Mouse (Mus musculus): ENCODE measurements around the gene Ntng1. TPM values are rescaled to one million over a fixed set of nuclear protein-coding genes. Genes with fewer than 3 reads are reported as not detected.

Ntng1 gene
- polyA plus RNA-seq, 1 experiment from 2014 or later: 2.7 TPM

DNA sequence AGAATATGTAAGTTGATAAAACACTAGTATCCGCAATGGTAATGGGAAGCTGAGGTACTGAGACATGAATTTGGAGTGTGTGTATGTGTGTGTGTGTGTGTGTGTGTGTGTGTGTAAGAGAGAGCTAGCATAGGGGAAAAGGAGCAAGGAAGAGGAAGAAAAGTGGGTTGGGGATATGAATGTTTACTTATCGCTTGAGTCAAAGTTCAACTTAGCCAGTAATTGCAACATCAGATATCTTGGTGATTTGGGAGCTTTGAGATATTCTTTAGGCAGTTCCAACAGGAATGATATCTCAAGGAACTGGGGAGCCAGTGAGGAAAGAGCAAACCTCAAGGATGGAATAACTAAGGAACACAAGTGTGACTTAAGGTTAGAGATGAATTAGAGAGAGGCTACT is 97.1 kb downstream of the Ntng1 start:
- no peak for DNase-seq (ENCODE audit: low spot score)
- H3K27ac ChIP-seq (replicated peaks; ENCODE audit: low read depth, low read length): no peak overlapping the region
- no peak for ATAC-seq (replicated peaks; ENCODE audit: insufficient number of reproducible peaks, low FRiP score, low TSS enrichment, low read depth)
- no peaks in the 10 kb centered on the region for H3K9me3 ChIP-seq (replicated peaks; ENCODE audit: control insufficient read depth, low read length)
- H3K27me3 ChIP-seq (ENCODE audit: control insufficient read depth, insufficient read depth, low read length): no peaks in the 10 kb centered on the region
- H3K4me2 ChIP-seq (ENCODE audit: low read depth, low read length): no peak overlapping the region
- H3K4me3 ChIP-seq (ENCODE audit: low read depth, low read length): no peak overlapping the region
- no peak overlapping the region for H3K9ac ChIP-seq (replicated peaks; ENCODE audit: low read length)
- no peaks in the 10 kb centered on the region for H3K36me3 ChIP-seq (replicated peaks; ENCODE audit: control insufficient read depth, insufficient read depth, low read depth, low read length)
- H3K4me1 ChIP-seq (ENCODE audit: control insufficient read depth, insufficient read depth, low read length): no peaks in the 10 kb centered on the region
- WGBS: 95% methylated on average over 2 of the region's 2 CpGs

DNA sequence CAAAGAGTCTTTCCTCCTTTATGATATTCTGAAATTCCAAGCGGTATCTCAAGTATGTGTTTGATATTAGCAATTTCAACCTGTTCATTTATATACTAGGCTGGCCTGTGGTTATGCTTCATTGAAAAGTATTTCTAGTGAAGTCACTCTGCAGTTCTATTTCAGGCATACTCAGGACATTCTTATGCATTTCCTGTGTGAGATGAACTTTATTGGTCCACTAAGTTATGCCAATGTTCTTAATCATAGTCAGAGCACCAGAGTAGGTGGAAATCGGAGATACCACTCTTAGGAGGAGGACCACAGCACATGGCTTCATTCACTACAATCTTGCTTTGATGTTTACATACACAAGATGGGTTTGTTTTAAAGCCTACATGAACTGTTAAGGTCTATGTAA is 99.6 kb downstream of the Ntng1 start:
- H3K4me1 ChIP-seq (ENCODE audit: control insufficient read depth, insufficient read depth, low read length): no peaks in the 10 kb centered on the region
- no peaks in the 10 kb centered on the region for H3K27me3 ChIP-seq (ENCODE audit: control insufficient read depth, insufficient read depth, low read length)
- H3K36me3 ChIP-seq (replicated peaks; ENCODE audit: control insufficient read depth, insufficient read depth, low read depth, low read length): no peaks in the 10 kb centered on the region
- ATAC-seq (replicated peaks; ENCODE audit: insufficient number of reproducible peaks, low FRiP score, low TSS enrichment, low read depth) (no peak), DNase-seq (ENCODE audit: low spot score) (no peak)
- no peak overlapping the region for H3K9ac ChIP-seq (replicated peaks; ENCODE audit: low read length)
- H3K27ac ChIP-seq (replicated peaks; ENCODE audit: low read depth, low read length): no peak overlapping the region
- no peak overlapping the region for H3K4me2 ChIP-seq (ENCODE audit: low read depth, low read length)
- H3K9me3 ChIP-seq (replicated peaks; ENCODE audit: control insufficient read depth, low read length): no peaks in the 10 kb centered on the region
- WGBS: 94% methylated on average over 2 of the region's 2 CpGs
- no peak overlapping the region for H3K4me3 ChIP-seq (ENCODE audit: low read depth, low read length)

DNA sequence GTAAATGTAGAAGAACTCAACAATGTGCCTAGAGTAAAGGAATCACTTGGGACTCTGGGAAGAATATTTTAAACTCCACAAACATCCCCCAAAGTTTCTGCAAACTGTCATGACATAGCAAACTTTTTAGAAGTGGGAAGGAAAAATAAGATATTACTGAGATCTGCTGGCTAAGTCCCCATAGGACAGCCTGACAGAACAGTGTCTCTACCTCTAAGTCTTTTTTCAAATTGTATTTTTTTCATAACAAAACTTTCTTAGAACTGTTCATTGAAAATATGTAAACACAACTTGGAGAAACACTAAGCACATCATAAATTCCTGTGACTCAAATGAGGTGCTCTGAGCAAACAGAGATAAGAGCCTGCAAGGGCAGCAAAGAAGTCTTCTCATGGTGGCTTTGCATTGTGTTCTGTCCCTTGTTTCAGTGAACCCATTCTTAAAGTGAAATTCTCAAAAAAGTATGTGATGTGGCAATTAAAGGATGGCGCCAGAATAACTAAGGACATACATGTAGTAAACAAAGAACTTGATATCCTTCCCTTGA is 100.1 kb downstream of the Ntng1 start:
- Histone ChIP-seq H3K9me3 (replicated peaks; ENCODE audit: control insufficient read depth, low read length) (no peaks in the 10 kb centered on the region), H3K27me3 (ENCODE audit: control insufficient read depth, insufficient read depth, low read length) (no peaks in the 10 kb centered on the region), H3K4me3 (ENCODE audit: low read depth, low read length) (no peak overlapping the region), H3K36me3 (replicated peaks; ENCODE audit: control insufficient read depth, insufficient read depth, low read depth, low read length) (no peaks in the 10 kb centered on the region), H3K27ac (replicated peaks; ENCODE audit: low read depth, low read length) (no peak overlapping the region), H3K4me2 (ENCODE audit: low read depth, low read length) (no peak overlapping the region), H3K9ac (replicated peaks; ENCODE audit: low read length) (no peak overlapping the region), H3K4me1 (ENCODE audit: control insufficient read depth, insufficient read depth, low read length) (no peaks in the 10 kb centered on the region)
- DNase-seq (ENCODE audit: low spot score) (no peak), ATAC-seq (replicated peaks; ENCODE audit: insufficient number of reproducible peaks, low FRiP score, low TSS enrichment, low read depth) (no peak)
- 90% methylated on average over 1 of the region's 1 CpGs for WGBS

DNA sequence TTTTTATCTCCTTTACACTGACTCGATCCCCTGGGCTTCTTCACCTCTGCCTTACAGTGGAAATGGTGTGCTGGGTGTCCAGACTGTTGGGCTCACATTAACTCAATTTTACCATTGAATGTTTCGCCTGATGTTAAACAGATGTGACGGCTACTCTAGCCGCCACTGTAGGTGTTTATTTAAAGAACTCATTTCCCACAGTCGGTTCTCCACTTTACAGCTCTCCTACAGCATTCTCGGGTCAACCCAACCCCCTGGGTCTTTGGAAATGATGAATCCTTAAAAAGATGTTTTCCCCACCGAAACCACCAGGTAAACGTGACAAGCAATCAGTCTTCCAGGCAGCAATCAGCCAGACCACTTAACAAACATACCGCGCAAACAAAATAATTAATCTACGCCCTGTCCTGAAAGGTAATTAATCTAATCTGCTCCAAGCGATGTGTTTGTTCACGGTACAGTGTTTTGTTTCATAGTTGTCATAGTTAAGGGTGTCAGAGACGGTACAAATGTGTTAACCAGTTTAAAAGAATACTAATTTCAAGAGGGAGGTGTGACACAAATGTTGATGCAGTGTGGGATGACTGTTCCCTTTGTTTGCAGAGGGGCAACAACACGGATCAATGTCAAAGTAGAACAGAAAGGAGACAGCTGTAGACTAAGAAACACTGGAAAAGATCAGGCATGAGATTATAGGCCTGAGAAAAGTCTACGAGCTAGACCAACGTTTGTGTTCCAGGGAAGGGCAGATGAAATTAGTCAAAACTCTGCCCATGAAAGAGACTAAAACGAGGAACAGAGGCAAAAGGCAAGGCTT is 120.8 kb downstream of the Ntng1 start:
- Histone ChIP-seq H3K4me2 (ENCODE audit: low read depth, low read length) (no peak overlapping the region), H3K4me1 (ENCODE audit: control insufficient read depth, insufficient read depth, low read length) (no peaks in the 10 kb centered on the region), H3K9ac (replicated peaks; ENCODE audit: low read length) (no peak overlapping the region), H3K27ac (replicated peaks; ENCODE audit: low read depth, low read length) (no peak overlapping the region), H3K9me3 (replicated peaks; ENCODE audit: control insufficient read depth, low read length) (no peaks in the 10 kb centered on the region), H3K27me3 (ENCODE audit: control insufficient read depth, insufficient read depth, low read length) (no peaks in the 10 kb centered on the region), H3K4me3 (ENCODE audit: low read depth, low read length) (no peak overlapping the region), H3K36me3 (replicated peaks; ENCODE audit: control insufficient read depth, insufficient read depth, low read depth, low read length) (no peaks in the 10 kb centered on the region)
- ATAC-seq (replicated peaks; ENCODE audit: insufficient number of reproducible peaks, low FRiP score, low TSS enrichment, low read depth) (peak; percentile 67; the same call in 1 of the 2 replicates), DNase-seq (ENCODE audit: low spot score) (peak; percentile 67)
- WGBS: 32% methylated on average over 18 of the region's 18 CpGs

DNA sequence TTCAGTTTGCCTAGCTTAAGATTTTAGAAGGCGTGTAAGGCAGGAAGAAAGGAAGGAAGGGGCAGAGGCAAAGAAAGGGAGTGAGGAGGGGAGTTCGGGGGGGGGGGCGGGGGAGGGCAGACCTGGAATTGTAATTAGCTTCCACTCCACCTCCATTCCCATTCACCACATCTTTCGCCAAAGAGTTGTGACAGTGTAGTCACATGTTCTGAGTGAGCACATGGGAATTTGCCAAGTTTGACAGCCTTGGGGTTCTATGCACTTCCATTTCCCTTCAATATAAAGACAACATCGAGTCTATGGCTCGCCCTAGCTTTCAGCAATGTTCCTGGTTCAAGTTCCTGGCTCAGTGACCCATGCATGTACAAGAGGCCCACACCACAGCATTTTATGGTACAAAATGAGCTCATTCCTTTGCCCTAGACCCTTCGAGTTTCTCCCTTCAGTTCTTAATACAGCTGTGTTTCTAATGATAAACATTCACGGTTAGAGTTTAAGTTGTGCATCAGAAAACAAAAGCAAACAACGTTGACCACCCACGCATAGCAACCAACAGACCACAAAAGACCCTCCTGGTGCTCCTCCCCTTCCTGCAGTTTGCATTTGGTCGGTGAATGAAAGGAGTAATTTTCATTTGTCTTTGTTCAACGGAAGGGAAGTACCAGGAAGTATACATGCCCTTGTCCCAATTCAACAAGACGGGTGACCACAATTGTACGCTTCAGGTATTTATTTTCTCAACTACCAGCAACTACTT is 132.8 kb downstream of the Ntng1 start:
- no peaks in the 10 kb centered on the region for H3K4me1 ChIP-seq (ENCODE audit: control insufficient read depth, insufficient read depth, low read length)
- H3K9ac ChIP-seq (replicated peaks; ENCODE audit: low read length): no peak overlapping the region
- H3K4me3 ChIP-seq (ENCODE audit: low read depth, low read length): no peak overlapping the region
- H3K27ac ChIP-seq (replicated peaks; ENCODE audit: low read depth, low read length): no peak overlapping the region
- no peak overlapping the region for H3K4me2 ChIP-seq (ENCODE audit: low read depth, low read length)
- H3K36me3 ChIP-seq (replicated peaks; ENCODE audit: control insufficient read depth, insufficient read depth, low read depth, low read length): no peaks in the 10 kb centered on the region
- DNase-seq (ENCODE audit: low spot score) (no peak), ATAC-seq (replicated peaks; ENCODE audit: insufficient number of reproducible peaks, low FRiP score, low TSS enrichment, low read depth) (no peak)
- H3K27me3 ChIP-seq (ENCODE audit: control insufficient read depth, insufficient read depth, low read length): no peaks in the 10 kb centered on the region
- no peaks in the 10 kb centered on the region for H3K9me3 ChIP-seq (replicated peaks; ENCODE audit: control insufficient read depth, low read length)
- WGBS: 83% methylated on average over 14 of the region's 14 CpGs

DNA sequence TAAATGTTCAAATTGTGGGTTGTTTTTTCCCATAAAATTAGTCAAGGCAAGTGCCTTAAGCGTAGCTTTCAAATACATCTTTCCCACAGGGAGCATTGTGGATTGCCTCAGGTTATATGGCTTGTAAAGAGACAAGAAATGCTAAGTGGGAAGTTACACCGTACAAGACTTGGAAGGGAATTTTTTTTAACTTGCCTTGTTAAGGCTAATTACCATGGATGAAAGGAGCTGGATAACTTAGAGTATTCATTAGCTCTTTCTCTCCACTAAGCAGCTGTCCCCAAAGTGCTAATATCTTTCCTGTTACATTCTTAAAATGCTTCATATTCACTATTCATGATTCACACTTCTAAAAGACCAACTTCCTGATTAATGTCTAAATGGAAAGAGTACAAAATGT is 133.4 kb downstream of the Ntng1 start:
- Histone ChIP-seq H3K4me2 (ENCODE audit: low read depth, low read length) (no peak overlapping the region), H3K9me3 (replicated peaks; ENCODE audit: control insufficient read depth, low read length) (no peaks in the 10 kb centered on the region), H3K27ac (replicated peaks; ENCODE audit: low read depth, low read length) (no peak overlapping the region), H3K4me3 (ENCODE audit: low read depth, low read length) (no peak overlapping the region), H3K9ac (replicated peaks; ENCODE audit: low read length) (no peak overlapping the region), H3K27me3 (ENCODE audit: control insufficient read depth, insufficient read depth, low read length) (no peaks in the 10 kb centered on the region), H3K36me3 (replicated peaks; ENCODE audit: control insufficient read depth, insufficient read depth, low read depth, low read length) (no peaks in the 10 kb centered on the region), H3K4me1 (ENCODE audit: control insufficient read depth, insufficient read depth, low read length) (no peaks in the 10 kb centered on the region)
- ATAC-seq (replicated peaks; ENCODE audit: insufficient number of reproducible peaks, low FRiP score, low TSS enrichment, low read depth) (no peak), DNase-seq (ENCODE audit: low spot score) (no peak)
- 35% methylated on average over 2 of the region's 2 CpGs for WGBS

DNA sequence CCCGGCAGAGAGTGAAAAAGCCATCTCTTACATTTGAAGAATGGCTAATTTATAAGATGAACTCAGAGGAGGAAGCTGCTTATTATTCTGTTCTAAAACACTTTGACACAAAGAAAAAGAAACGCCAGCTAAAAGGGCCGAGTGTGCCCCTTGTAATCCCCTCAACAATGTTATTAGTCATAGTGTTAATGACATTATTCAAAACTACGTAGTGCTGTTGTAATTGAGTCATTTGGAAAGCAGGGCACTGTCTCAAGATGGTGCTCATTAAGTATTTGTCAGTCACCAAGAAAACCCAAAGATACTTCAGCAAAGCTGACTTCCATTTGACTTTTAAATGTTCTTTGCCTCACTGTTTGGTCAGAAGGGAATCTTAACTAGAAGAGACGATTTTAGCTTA is 143.5 kb downstream of the Ntng1 start:
- no peak for ATAC-seq (replicated peaks; ENCODE audit: insufficient number of reproducible peaks, low FRiP score, low TSS enrichment, low read depth)
- no peak overlapping the region for H3K4me2 ChIP-seq (ENCODE audit: low read depth, low read length)
- H3K36me3 ChIP-seq (replicated peaks; ENCODE audit: control insufficient read depth, insufficient read depth, low read depth, low read length): no peaks in the 10 kb centered on the region
- no peak overlapping the region for H3K4me3 ChIP-seq (ENCODE audit: low read depth, low read length)
- no peaks in the 10 kb centered on the region for H3K27me3 ChIP-seq (ENCODE audit: control insufficient read depth, insufficient read depth, low read length)
- no peaks in the 10 kb centered on the region for H3K4me1 ChIP-seq (ENCODE audit: control insufficient read depth, insufficient read depth, low read length)
- no peak overlapping the region for H3K27ac ChIP-seq (replicated peaks; ENCODE audit: low read depth, low read length)
- WGBS: 45% methylated on average over 5 of the region's 5 CpGs
- H3K9ac ChIP-seq (replicated peaks; ENCODE audit: low read length): no peak overlapping the region
- DNase-seq (ENCODE audit: low spot score): no peak
- H3K9me3 ChIP-seq (replicated peaks; ENCODE audit: control insufficient read depth, low read length): no peaks in the 10 kb centered on the region

DNA sequence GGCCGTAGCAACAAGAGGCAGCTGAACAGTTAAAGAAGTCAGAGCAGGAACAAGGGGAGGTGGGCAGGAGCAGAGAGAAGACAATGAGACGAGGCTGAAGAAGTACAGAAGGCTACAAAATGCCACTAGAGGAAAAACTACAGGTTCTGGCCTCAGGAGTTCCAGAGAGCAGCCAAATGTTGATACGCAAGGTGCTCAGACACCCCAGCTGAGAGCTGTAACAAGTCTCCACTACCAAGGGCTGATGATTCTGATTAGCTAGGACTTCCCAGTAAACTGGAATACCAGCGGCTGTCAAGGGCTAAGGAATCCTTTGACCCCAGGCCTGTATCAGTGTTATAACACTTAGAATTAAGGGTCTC is 148.2 kb downstream of the Ntng1 start:
- ATAC-seq (replicated peaks; ENCODE audit: insufficient number of reproducible peaks, low FRiP score, low TSS enrichment, low read depth): no peak
- H3K9me3 ChIP-seq (replicated peaks; ENCODE audit: control insufficient read depth, low read length): no peaks in the 10 kb centered on the region
- 60% methylated on average over 4 of the region's 4 CpGs for WGBS
- no peak overlapping the region for H3K4me2 ChIP-seq (ENCODE audit: low read depth, low read length)
- no peak overlapping the region for H3K27ac ChIP-seq (replicated peaks; ENCODE audit: low read depth, low read length)
- no peaks in the 10 kb centered on the region for H3K27me3 ChIP-seq (ENCODE audit: control insufficient read depth, insufficient read depth, low read length)
- H3K36me3 ChIP-seq (replicated peaks; ENCODE audit: control insufficient read depth, insufficient read depth, low read depth, low read length): no peaks in the 10 kb centered on the region
- DNase-seq (ENCODE audit: low spot score): no peak
- no peak overlapping the region for H3K9ac ChIP-seq (replicated peaks; ENCODE audit: low read length)
- H3K4me3 ChIP-seq (ENCODE audit: low read depth, low read length): no peak overlapping the region
- H3K4me1 ChIP-seq (ENCODE audit: control insufficient read depth, insufficient read depth, low read length): no peaks in the 10 kb centered on the region
